Mouse (Mus musculus) liver, embryonic 14.5 days (tissue): ENCODE data around the gene Dynll2. TPM values are rescaled to one million over a fixed set of nuclear protein-coding genes. Genes with fewer than 3 reads are reported as not detected.

Experiments used
- ATAC-seq: fragments of 200-750 bp; cut with Nextera tagmentation; 2 replicates; pipeline ENCODE4 v1.8.0; 2017; ENCODE audit warnings: moderate number of reproducible peaks, mild to moderate bottlenecking, moderate library complexity; ENCODE audit not compliant: insufficient read depth
- DNase-seq, 3 experiments: peaks; one replicate each; pipeline ENCODE4 v3.0.0-alpha.2; 2012 to 2013; ENCODE audit warnings: low read depth in 3 of 3, low spot score in 3 of 3
- H3K27ac ChIP-seq: fragments of 300-500 bp; sonication (generic); 2 replicates; pipeline ENCODE4 v1.5.1; 2014; ENCODE audit warnings: moderate library complexity, mild to moderate bottlenecking, control low read depth, inconsistent platforms
- H3K27me3 ChIP-seq: fragments of 300-500 bp; sonication (generic); 2 replicates; pipeline ENCODE4 v1.6.1; 2014; ENCODE audit warnings: mild to moderate bottlenecking, low read length, moderate library complexity; ENCODE audit not compliant: control insufficient read depth, insufficient read depth
- H3K36me3 ChIP-seq: fragments of 300-500 bp; sonication (generic); replicated peaks from 2 replicates; pipeline ENCODE4 v1.6.1; 2014; ENCODE audit warnings: low read depth; ENCODE audit not compliant: control insufficient read depth, insufficient read depth
- H3K4me1 ChIP-seq, 2 experiments: fragments of 200-500 bp in 1 of 2; fragments of 300-500 bp in 1 of 2; sonication (generic) in 1 of 2; replicated peaks; 2 replicates each; pipeline ENCODE4 v1.6.1; 2012 to 2014; ENCODE audit warnings: antibody characterized with exemption in 1 of 2, inconsistent platforms in 1 of 2, low read length in 1 of 2; ENCODE audit not compliant: control insufficient read depth in 2 of 2, insufficient read depth in 2 of 2
- H3K4me2 ChIP-seq: fragments of 300-500 bp; sonication (generic); 2 replicates; pipeline ENCODE4 v1.6.1; 2014; ENCODE audit warnings: low read depth, mild to moderate bottlenecking, control low read depth, moderate library complexity
- H3K4me3 ChIP-seq, 2 experiments: fragments of 200-500 bp in 1 of 2; fragments of 300-500 bp in 1 of 2; sonication (generic) in 1 of 2; 2 replicates each; pipeline ENCODE4 v1.5.1; 2012 to 2014; ENCODE audit warnings: low read depth in 2 of 2, low read length in 2 of 2, mild to moderate bottlenecking in 2 of 2, control low read depth in 1 of 2, inconsistent platforms in 1 of 2, moderate library complexity in 1 of 2; ENCODE audit not compliant: insufficient read depth in 1 of 2
- H3K9ac ChIP-seq: fragments of 300-500 bp; sonication (generic); replicated peaks from 2 replicates; pipeline ENCODE4 v1.6.1; 2014; ENCODE audit warnings: mild to moderate bottlenecking, control low read depth, moderate library complexity
- H3K9me3 ChIP-seq: fragments of 300-500 bp; sonication (generic); 2 replicates; pipeline ENCODE4 v1.6.1; 2016; ENCODE audit warnings: low read length, mixed read lengths; ENCODE audit not compliant: control insufficient read depth
- CTCF ChIP-seq: IDR thresholded peaks from 2 replicates; pipeline ENCODE4 v1.5.1; 2016; ENCODE audit warnings: antibody characterized with exemption, low read depth, control low read depth
- EP300 ChIP-seq: IDR thresholded peaks from 2 replicates; pipeline ENCODE4 v1.6.1; 2016; ENCODE audit warnings: antibody characterized with exemption, low read depth
- WGBS: fragments of 180-500 bp; shearing (Covaris S2); extraction: QIAGEN DNeasy Blood & Tissue Kit; methylation state at CpG from one replicate; pipeline ENCODE4 v1.1.7; 2014; ENCODE audit not compliant: insufficient replicate concordance; 5-methylcytosine and 5-hydroxymethylcytosine counted together
- polyA plus RNA-seq, 2 experiments: library from polyadenylated mRNA; depleted of rRNA in 1 of 2; stranded (reverse) in 1 of 2; unstranded in 1 of 2; fragments of >200 nt; fragmentation: Nextera tagmentation in 1 of 2; extraction: Ambion mirVana in 1 of 2; gene quantifications; 2 replicates each; pipeline versions ENCODE4 v1.2.1 to v1.2.3; 2012 to 2014

Gene Dynll2
- polyA plus RNA-seq, 2 experiments = 5.7 to 21.5 TPM

DNA sequence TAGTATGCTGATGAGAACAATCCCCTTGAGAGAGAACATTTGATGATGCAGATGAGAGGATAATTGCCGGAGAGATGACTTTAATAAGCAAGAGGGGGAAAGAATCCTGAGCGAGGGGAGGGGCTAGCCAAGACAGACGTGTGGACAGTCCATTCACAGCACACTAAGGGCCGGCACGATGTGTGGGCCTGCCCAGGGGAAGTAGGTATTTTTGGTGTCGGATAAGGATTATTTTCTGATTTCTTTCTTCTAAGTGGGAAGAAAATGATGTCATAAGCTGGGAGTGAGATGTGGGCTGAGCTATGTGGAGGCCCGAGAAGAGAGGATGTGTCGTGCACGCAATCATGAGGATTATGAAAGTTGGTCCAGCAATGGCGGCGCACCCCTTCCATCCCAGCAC is 27.8 kb upstream of the Dynll2 start:
- Histone ChIP-seq H3K9me3 (no peaks in the 10 kb centered on the region), H3K27ac (no peak overlapping the region), H3K9ac (no peak overlapping the region), H3K4me1 (no peaks in the 10 kb centered on the region), H3K4me2 (no peak overlapping the region), H3K4me3 (no peak overlapping the region), H3K36me3 (no peaks in the 10 kb centered on the region), H3K27me3 (no peaks in the 10 kb centered on the region)
- ATAC-seq (no peak), DNase-seq (no peak)
- WGBS = 77% methylated on average over 11 of the region's 11 CpGs
- no peak for TF ChIP-seq EP300
- TF ChIP-seq CTCF = no peak

- ATAC-seq (no peak), DNase-seq (no peak)
- WGBS = 79% methylated on average over 10 of the region's 10 CpGs
- Histone ChIP-seq H3K9ac (no peak overlapping the region), H3K9me3 (no peaks in the 10 kb centered on the region), H3K4me1 (no peaks in the 10 kb centered on the region), H3K4me3 (no peak overlapping the region), H3K36me3 (no peaks in the 10 kb centered on the region), H3K4me2 (no peak overlapping the region), H3K27ac (no peak overlapping the region), H3K27me3 (no peaks in the 10 kb centered on the region)
- no peak for TF ChIP-seq EP300
- TF ChIP-seq CTCF = no peak
These were observed 26.3 kb upstream of the Dynll2 start for GRCm38 (mm10) chr11:88013632-88014031.

- Histone ChIP-seq H3K36me3 (no peaks in the 10 kb centered on the region), H3K27me3 (no peaks in the 10 kb centered on the region), H3K4me1 (no peaks in the 10 kb centered on the region), H3K9me3 (no peaks in the 10 kb centered on the region), H3K4me2 (no peak overlapping the region), H3K4me3 (no peak overlapping the region), H3K9ac (no peak overlapping the region), H3K27ac (no peak overlapping the region)
- TF ChIP-seq EP300 (no peak), CTCF (no peak)
- WGBS = 62% methylated on average over 11 of the region's 11 CpGs
- no peak for ATAC-seq
- DNase-seq = no peak
These were observed 25.4 kb upstream of the Dynll2 start for GRCm38 (mm10) chr11:88012621-88013244.

- no peak for TF ChIP-seq CTCF
- no peak for TF ChIP-seq EP300
- H3K4me2 ChIP-seq = no peak overlapping the region
- H3K4me3 ChIP-seq = no peak overlapping the region
- no peaks in the 10 kb centered on the region for H3K36me3 ChIP-seq
- ATAC-seq (no peak), DNase-seq (no peak)
- H3K4me1 ChIP-seq = no peaks in the 10 kb centered on the region
- H3K27ac ChIP-seq = no peak overlapping the region
- H3K9ac ChIP-seq = no peak overlapping the region
- no peaks in the 10 kb centered on the region for H3K27me3 ChIP-seq
- no peaks in the 10 kb centered on the region for H3K9me3 ChIP-seq
- 78% methylated on average over 7 of the region's 7 CpGs for WGBS
These were observed 24.6 kb upstream of the Dynll2 start for GRCm38 (mm10) chr11:88011914-88012419.

DNA sequence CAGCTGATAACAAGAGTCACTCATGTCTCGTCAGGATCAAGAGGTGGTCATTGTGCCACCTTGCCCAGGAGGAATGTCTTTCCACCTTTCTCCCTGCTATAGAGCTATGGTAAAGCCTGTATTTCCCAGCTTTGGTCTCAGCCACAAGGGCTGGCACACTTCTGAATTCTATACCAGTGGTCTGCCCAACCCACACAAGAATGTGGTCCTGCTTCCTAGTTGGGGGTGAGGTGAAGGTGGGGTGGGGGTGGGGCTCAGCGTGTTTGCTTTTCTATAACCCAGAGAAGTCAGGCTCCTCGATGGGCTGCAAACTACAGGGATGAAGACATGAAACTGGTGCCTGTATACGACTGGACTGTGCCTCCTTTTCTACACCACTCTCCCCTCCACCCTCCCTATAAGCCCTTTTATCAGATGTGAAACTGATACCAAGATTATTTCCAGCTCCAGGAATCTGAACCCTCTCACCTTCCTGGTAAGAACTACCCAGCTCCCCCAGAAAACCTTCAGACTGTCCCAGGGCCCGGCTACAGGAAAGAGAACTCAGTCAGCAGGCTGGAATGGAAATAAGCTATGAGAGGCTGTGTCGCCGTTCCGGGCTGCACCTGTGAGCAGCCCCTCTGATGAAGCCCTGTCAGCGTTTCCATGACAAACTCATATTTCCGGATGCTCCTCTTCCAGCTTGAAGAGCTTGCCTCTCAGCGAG is 24.0 kb upstream of the Dynll2 start:
- Histone ChIP-seq H3K4me1 (no peaks in the 10 kb centered on the region), H3K27ac (no peak overlapping the region), H3K9me3 (no peaks in the 10 kb centered on the region), H3K27me3 (no peaks in the 10 kb centered on the region), H3K4me2 (no peak overlapping the region), H3K36me3 (no peaks in the 10 kb centered on the region), H3K9ac (no peak overlapping the region), H3K4me3 (no peak overlapping the region)
- DNase-seq (no peak), ATAC-seq (no peak)
- TF ChIP-seq EP300 (no peak), CTCF (no peak)
- 57% methylated on average over 11 of the region's 11 CpGs for WGBS
